Mouse (Mus musculus) ovary, adult 2 months (tissue): ENCODE measurements around the gene Timm10. TPM values are rescaled to one million over a fixed set of nuclear protein-coding genes. Genes with fewer than 3 reads are reported as not detected.

Source experiments
- polyA plus RNA-seq: library from polyadenylated mRNA; depleted of rRNA; stranded (reverse); fragments of >200 nt; gene quantifications from 2 replicates; pipeline ENCODE4 v1.2.3, GENCODE M21; 2012; rRNA removed

Gene Timm10
- polyA plus RNA-seq: 42.6 and 54.8 TPM in 2 replicates

GRCm38 (mm10) chr2:84826488-84827282, at the start of gene Timm10:
Gene Timm10, plus strand, starts transcription at chr2:84826997.

GRCm38 (mm10) chr2:84798493-84798921, 28.3 kb upstream of the Timm10 start, which contains the start of gene Ube2l6:
Gene Ube2l6, plus strand, starts transcription at chr2:84798828.

GRCm38 (mm10) chr2:84822552-84822951, 4.2 kb upstream of the Timm10 start, which contains the start of gene Smtnl1:
Gene Smtnl1, minus strand, starts transcription at chr2:84822652.

GRCm38 (mm10) chr2:84838593-84838949, 11.8 kb downstream of the Timm10 start, which contains the start of gene Slc43a1:
Gene Slc43a1, plus strand, starts transcription at chr2:84838850.

Other genes starting within 250 kb of the Timm10 start
- gene Ctnnd1, start 176.2 kb upstream of the Timm10 start, polyA plus RNA-seq: 62.4 and 62.9 TPM in 2 replicates
- not detected in 2 replicates for gene Btbd18, start 167.9 kb upstream of the Timm10 start, polyA plus RNA-seq
- 128 and 180 TPM in 2 replicates for gene Selenoh, start 156.2 kb upstream of the Timm10 start, polyA plus RNA-seq
- not detected in 2 replicates for gene Gm28635, start 149.0 kb upstream of the Timm10 start, polyA plus RNA-seq
- gene Med19, start 148.6 kb upstream of the Timm10 start, polyA plus RNA-seq: 8.0 and 8.9 TPM in 2 replicates
- 41.7 and 58.0 TPM in 2 replicates for gene Tmx2, start 147.9 kb upstream of the Timm10 start, polyA plus RNA-seq
- gene Zdhhc5, start 111.8 kb upstream of the Timm10 start, polyA plus RNA-seq: 44.3 and 50.4 TPM in 2 replicates
- 8.1 and 9.7 TPM in 2 replicates for gene Clp1, start 99.6 kb upstream of the Timm10 start, polyA plus RNA-seq
- gene Ypel4, start 92.9 kb upstream of the Timm10 start, polyA plus RNA-seq: 7.7 and 8.3 TPM in 2 replicates
- 0.98 and 1.3 TPM in 2 replicates for gene Gm19426, start 83.3 kb upstream of the Timm10 start, polyA plus RNA-seq
- gene Serping1, start 51.6 kb upstream of the Timm10 start, polyA plus RNA-seq: 298 and 361 TPM in 2 replicates
- gene Ube2l6, start 28.2 kb upstream of the Timm10 start, polyA plus RNA-seq: 18.7 and 23.7 TPM in 2 replicates
- gene Smtnl1, start 4.3 kb upstream of the Timm10 start, polyA plus RNA-seq: not detected in 2 replicates
- gene Slc43a1, start 11.9 kb downstream of the Timm10 start, polyA plus RNA-seq: 14.3 and 15.2 TPM in 2 replicates
- 12.0 and 16.9 TPM in 2 replicates for gene Rtn4rl2, start 59.7 kb downstream of the Timm10 start, polyA plus RNA-seq
- gene Slc43a3, start 109.6 kb downstream of the Timm10 start, polyA plus RNA-seq: 55.2 and 61.6 TPM in 2 replicates
- gene Prg2, start 153.5 kb downstream of the Timm10 start, polyA plus RNA-seq: 0.18 TPM in 1 of 2 replicates, not detected in the other
- gene Prg3, start 161.2 kb downstream of the Timm10 start, polyA plus RNA-seq: not detected in 2 replicates
- 129 and 183 TPM in 2 replicates for gene Ssrp1, start 210.2 kb downstream of the Timm10 start, polyA plus RNA-seq
- gene P2rx3, start 210.5 kb downstream of the Timm10 start, polyA plus RNA-seq: 0.37 and 0.50 TPM in 2 replicates
- 95.3 and 109 TPM in 2 replicates for gene Tnks1bp1, start 221.0 kb downstream of the Timm10 start, polyA plus RNA-seq